Mouse (Mus musculus) natural killer cell, adult 2 months (primary cell): ENCODE results near the gene N4bp3.
"Not testable (repeated sequence)": the region's sequence is repeated elsewhere in the genome, so short reads cannot be mapped to it uniquely, and the experiment has no call there.

Experiments used
- DNase-seq, 2 experiments: peaks; one replicate each; pipeline ENCODE4 v3.0.0; 2022; ENCODE audit warnings: low spot score in 2 of 2

Gene N4bp3

DNA sequence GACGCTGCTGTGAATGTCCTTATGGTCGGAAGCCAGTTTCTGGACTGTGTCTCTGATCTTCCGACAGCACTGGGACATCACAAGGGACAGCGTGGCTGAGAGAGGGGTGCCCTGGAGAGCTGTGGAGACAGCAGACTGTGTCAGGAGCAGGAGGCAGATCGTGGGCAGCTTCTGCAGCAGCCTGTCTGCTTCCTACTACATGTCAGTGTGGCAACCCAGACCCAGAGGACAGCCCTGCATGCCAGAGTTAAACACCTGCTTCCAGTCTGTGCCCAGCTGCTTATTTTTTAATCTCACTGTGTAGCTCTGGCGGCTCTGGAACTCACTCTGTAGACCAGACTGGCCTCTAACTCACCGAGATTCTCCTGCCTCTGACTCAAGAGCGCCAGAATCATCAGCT lies 22.7 kb downstream of the N4bp3 start:
- DNase-seq: no peak

GRCm38 (mm10) chr11:51627425-51627824 lies 23.2 kb downstream of the N4bp3 start:
- no peak for DNase-seq

DNA sequence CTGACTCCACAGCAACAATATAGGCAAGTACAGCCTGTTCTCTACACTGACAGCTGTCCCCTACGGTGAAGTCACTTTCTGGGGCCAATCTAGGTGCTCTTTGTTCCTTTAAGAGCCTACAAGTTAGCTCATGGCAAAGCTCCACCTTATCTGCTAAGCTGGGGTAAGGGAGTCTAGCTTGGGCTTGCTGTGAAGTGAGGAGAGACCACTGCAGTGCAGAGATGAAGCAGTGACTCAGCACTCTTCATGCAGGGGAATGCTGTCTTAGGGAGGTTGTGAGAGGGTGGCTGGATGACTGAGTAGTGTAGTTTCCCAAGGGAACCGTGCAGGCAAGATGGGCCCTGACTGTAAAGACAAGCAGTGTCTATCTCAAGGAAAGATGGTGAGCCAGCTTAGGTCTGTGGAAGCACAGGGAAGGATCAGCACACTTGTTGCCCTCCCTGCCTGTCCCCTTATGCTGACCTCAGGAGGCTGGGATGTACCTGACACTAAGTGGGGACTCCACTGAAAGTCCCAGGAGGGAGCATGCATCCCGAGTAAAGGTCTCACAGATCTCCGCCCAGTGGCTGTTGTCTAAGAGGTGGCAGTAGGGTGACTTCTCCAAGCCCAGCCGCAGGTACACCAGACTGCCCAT lies 25.3 kb downstream of the N4bp3 start:
- no peak for DNase-seq

- DNase-seq: no peak
These were observed 27.6 kb downstream of the N4bp3 start for GRCm38 (mm10) chr11:51622971-51623491.

DNA sequence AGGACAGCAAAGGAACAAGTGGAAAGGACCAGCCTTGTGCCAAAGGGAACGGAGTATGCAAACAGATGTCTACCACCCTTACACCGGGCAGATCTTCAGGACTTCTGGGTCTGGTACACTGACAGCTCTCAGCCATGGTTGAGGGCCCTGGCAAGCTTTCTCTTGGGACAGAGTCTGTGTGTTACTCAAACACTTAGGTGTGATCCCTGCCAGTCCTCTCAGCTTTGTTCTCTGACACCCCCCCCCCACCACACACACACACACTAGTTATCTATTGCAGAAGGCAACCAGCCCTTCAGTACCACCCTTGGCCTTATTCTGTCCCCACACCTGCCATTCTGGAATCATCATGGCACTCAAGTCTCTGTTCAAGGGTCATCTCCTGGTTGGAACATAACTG lies 28.9 kb downstream of the N4bp3 start:
- DNase-seq: no peak

GRCm38 (mm10) chr11:51620084-51620483 lies 30.6 kb downstream of the N4bp3 start:
- DNase-seq: no peak

DNA sequence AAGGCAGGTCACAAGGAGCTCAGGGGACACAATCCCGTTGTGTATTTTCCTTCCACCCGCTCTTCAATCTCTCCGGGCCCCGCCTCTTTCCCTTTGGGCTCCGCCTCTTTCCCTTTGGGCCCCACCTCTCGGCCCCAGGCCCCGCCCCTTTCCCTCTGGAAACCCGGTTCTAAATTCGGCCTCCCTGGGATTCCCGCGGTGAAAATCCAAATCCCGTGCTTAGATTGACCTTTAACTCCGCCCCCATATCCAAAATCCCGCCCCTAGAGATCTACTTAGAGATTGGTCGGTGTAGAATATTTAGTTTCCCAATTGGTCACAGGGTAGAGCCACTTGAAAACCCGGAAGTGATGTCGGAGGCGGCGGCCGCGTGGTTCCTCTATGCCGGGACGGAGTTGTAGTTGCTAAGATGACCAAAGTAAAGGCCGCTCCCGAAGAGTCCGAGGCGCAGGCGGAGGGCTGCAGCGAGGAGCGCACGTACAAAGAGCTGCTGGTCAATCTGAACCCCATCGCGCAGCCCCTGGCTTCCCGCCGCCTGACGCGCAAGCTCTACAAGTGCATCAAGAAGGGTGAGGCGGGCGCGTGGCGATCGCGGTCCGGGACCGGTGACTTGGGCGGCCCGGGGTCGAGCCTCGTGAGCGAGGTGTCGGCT lies 31.1 kb downstream of the N4bp3 start, which contains the start of gene Nhp2:
Gene Nhp2 (plus strand): TSS at position 327 of the 652 bp plus-strand sequence.
- DNase-seq: peak; percentile 85 to 90

- no peak for DNase-seq
These were observed 31.7 kb downstream of the N4bp3 start for GRCm38 (mm10) chr11:51618894-51619408.

GRCm38 (mm10) chr11:51617693-51618092 lies 32.9 kb downstream of the N4bp3 start:
- peak; percentile 61 to 76 for DNase-seq

- not testable (repeated sequence) for DNase-seq
These were observed 34.5 kb downstream of the N4bp3 start for GRCm38 (mm10) chr11:51616113-51616512.

- peak; percentile 56 to 58 for DNase-seq
These were observed 35.0 kb downstream of the N4bp3 start for GRCm38 (mm10) chr11:51615601-51616000.

DNA sequence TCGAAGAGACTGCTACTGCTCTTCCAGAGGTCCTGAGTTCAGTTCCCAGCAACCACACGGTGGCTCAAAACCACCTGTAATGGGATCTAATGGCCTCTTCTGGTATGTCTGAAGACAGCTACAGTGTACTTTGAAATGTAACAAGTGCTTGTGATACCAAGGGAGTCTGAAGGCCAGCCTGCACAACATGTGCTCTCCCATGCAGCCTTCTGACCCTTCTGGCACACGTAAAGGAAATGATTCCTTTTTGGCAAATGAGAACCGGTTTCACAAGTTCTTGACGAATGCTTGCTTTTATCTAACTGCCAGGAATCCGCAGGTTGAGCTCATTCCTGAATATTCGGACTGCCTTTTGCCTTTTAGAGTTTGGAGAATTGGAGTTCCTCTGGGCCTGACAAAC lies 35.5 kb downstream of the N4bp3 start:
- no peak for DNase-seq

- no peak for DNase-seq
These were observed 36.4 kb downstream of the N4bp3 start for GRCm38 (mm10) chr11:51614256-51614655.

DNA sequence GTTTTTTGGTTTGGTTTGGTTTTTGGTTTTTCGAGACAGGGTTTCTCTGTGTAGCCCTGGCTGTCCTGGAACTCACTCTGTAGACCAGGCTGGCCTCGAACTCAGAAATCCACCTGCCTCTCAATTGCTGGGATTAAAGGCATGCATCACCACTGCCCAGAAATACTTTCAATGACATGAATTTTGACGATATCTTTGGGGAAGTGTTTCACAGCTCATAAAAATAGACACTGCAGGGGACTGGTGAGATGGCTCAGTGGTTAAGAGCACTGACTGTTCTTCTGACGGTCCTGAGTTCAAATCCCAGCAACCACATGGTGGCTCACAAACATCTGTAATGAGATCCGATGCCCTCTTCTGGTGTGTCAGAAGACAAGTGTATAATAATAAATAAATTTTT lies 40.7 kb downstream of the N4bp3 start:
- not testable (repeated sequence) for DNase-seq

GRCm38 (mm10) chr11:51609266-51609909 lies 41.3 kb downstream of the N4bp3 start:
- DNase-seq: no peak

- DNase-seq: no peak
These were observed 43.4 kb downstream of the N4bp3 start for GRCm38 (mm10) chr11:51607096-51607738.

- DNase-seq: peak; percentile 97
These were observed 44.1 kb downstream of the N4bp3 start, which contains the start of gene Hnrnpab for GRCm38 (mm10) chr11:51606447-51607095. Gene Hnrnpab (minus strand): TSS chr11:51606847.

DNA sequence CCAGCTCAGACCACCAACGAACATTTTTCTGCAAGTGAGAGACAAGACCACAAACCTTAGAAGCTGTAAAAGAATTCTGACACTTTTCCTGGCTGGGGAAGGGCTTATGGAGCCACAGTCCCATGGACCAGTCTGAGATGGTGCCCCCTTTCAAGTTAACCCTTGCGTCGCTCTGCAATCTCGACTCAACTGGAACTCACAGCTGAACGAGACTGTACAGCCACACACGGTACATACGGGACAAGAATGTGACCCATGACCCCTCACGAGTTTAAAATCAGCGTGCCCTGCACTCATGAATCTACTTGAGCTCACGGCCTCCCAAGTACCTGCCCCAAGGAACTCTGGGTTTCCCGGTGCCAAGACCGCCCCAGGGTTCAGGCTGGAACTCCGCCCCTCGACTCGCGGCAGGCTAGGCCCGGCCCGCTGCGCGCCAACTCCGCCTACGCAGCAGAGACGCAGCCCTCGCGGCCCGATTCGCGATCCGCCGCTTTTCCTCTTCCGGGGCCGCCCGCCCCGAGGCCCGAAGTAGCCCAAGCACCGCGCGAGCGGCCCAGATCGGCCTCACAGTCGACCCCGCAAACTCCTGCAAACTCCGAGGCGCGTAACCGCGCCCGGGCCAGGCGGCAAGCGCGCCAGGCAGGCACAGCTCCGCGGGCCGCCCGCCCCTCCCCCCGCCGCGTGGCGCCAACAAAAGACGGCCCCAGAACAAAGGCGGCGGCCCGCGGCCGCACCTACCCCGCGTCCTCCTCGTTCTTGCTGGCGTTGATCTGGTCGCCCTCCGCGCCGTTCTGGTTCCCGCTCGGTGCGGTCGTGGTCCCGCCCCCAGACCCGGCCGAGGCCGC lies 44.8 kb downstream of the N4bp3 start:
- peak; percentile 73 to 82 for DNase-seq

GRCm38 (mm10) chr11:51602253-51602652 lies 48.4 kb downstream of the N4bp3 start:
- no peak for DNase-seq

- no peak for DNase-seq
These were observed 53.1 kb downstream of the N4bp3 start for GRCm38 (mm10) chr11:51597553-51597952.
